Mouse (Mus musculus) erythroblast, embryonic 14.5 days (primary cell): ENCODE results near the gene Yrdc.

Source experiments
- GATA1 ChIP-seq: IDR thresholded peaks from 2 replicates; pipeline ENCODE4 v1.6.1; 2012; ENCODE audit warnings: low read length, inconsistent platforms, mixed read lengths
- TAL1 ChIP-seq: IDR thresholded peaks from 3 replicates; pipeline ENCODE4 v1.6.1; 2012; ENCODE audit warnings: low read length, inconsistent platforms, mixed read lengths

DNA sequence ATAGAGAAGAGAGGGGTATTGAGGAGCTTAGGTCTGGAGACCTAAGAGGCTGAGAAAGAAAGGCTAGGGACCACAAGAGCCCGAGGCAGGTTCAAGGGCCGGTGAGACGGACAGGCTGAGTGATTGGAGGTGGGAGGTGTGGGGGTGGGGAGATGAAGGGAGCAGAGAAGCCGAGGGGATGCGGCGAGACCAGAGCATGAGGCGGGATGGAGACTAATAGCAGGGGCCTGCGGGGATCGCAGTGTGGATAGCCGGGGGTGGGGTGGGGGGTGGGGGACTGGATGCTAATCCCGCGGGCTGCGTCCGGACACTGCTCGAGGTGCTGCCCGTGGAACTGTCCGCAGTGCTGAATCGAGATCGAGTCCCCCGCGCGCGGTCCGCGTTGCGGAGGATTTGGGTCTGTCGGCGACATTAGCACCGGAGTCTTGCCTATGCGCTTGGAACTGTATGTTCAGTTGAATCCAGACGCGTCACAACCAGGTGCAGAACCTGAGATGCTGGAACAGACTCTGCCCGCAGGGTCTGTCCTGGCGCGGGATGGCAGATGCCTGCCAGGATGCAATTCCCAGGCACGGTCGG is 31.8 kb downstream of the Yrdc start:
- TF ChIP-seq GATA1 (no peak), TAL1 (no peak)
